Mouse (Mus musculus) erythroid progenitor cell, adult 5-6 weeks (primary cell): ENCODE measurements around the gene Gm21983. TPM values are rescaled to one million over a fixed set of nuclear protein-coding genes. Genes with fewer than 3 reads are reported as not detected.
A peak's percentile ranks its signal among the peaks of the same experiment; 100 is the strongest.

ENCODE experiments used
- ATAC-seq: replicated peaks from 2 replicates; pipeline ENCODE4 v1.8.0; 2016; ENCODE audit warnings: moderate number of reproducible peaks, mild to moderate bottlenecking, moderate TSS enrichment, inconsistent platforms; ENCODE audit not compliant: poor library complexity, low FRiP score, severe bottlenecking
- total RNA-seq, 2 experiments: library from RNA; stranded (forward) in 1 of 2; stranded (reverse) in 1 of 2; fragments of 150-400 nt in 1 of 2; fragments of 186-747, 209-891 nt in 1 of 2; gene quantifications; 2 replicates each; pipeline versions ENCODE4 v1.2.3 to v1.2.4; 2015 to 2017; ENCODE audit warnings: low replicate concordance in 2 of 2

Gm21983 gene
- total RNA-seq, 2 experiments from 2014 or later = not detected

DNA sequence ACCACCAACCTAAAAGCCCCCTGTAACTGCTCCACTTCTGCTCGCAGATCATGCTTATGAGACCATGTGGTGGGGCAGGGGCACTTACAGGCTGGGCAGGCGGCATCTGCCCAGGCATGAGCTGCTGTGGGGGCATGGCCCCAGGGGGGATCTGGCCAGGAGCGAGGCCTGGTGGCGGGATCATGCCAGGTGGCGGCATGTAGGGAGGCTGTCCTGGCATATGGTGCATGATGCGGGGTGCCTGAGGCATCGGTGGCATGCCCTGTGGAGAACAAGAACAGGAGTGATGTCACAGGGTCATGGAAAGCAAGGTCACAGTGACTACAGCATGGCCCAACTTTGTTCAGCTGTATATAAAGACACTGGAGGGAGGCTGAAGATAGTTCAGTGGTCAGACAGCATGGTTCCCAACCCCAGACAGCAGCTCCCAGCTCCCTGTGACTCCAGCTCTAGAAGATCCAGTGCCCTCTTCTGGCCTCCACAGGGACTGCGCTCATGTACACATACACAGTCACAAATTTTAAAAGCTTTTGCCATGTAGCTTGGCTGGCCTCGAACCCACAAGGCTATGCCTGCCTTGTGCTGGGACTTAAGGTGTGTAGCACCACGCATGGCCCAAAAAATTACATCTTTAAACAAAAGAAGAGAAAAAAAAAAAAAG lies 8.5 kb upstream of the Gm21983 start:
- no peak for ATAC-seq

DNA sequence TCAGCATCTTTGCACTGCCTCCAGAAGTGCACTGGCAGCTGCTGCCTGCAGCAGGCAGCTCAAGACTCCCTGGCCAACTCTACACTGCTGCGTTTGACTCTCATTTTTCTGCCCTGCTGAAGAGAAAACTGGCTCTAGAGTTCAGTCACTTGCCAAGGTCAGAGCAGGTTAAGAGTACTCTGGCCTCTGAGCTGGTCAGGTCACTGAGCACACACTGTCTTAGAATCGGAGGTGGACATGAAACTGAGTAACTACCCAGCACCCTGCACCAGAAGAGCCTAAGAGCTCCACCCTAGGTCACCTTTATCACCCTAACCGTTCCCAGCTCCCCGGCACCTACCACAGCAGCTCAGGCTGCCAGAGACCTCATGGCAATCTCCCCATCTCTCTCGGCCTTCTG lies 5.1 kb upstream of the Gm21983 start:
- no peak for ATAC-seq

DNA sequence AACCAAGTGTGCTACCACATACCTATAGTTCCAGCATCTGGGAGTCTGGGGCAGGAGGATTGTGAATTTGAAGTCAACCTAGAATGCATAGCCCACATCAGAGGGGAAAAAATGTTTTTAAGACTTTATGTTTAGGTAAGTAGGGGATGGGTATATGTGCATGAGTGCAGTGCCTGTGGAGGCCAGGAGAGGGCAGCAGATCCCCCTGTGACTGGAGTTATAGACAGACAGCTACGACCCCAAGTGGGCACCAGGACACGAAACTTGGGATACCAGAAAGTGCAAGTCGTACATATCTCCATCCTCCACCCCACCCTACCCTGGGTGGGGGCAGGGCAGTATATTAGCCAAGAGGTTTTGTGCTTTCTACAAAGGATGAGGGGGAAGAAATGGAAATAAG lies 4.1 kb upstream of the Gm21983 start:
- ATAC-seq = peak; percentile 61

DNA sequence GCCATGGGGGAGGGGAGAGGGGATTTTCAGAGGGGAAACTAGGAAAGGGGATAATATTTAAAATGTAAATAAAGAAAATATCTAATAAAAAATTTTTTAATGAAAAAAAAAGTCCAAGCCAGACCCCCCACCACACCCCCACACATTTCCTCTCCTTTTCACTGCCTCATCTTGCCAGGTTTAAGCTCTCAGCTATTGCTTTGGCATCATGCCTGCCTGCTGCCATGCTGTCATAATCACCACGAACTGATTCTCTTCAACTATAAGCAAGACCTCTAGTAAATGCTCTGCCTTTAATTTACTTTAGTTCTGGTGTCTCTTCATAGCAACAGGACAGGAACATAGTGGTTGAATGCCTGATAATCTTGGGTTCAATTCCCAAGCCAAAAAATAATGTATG lies 1.6 kb upstream of the Gm21983 start:
- no peak for ATAC-seq

DNA sequence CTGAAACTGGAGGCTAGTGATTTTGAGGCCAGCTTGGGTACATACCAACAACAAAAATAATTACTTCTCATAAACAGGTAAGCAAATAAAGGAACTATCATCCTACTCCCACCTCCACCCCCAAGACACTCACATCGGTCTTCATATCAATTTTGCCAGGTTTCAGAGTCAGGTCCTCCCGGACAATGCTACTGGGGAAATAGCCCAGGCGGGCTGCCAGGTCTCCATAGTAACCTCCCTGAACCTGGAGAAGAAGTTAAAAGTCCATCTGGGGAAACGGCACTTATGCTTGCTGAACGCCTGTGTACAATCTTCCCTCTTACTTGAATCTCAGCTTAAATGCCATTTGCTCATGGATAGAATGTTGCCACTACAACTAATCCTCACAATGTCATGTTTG lies 850 bp downstream of the Gm21983 start:
- no peak for ATAC-seq

DNA sequence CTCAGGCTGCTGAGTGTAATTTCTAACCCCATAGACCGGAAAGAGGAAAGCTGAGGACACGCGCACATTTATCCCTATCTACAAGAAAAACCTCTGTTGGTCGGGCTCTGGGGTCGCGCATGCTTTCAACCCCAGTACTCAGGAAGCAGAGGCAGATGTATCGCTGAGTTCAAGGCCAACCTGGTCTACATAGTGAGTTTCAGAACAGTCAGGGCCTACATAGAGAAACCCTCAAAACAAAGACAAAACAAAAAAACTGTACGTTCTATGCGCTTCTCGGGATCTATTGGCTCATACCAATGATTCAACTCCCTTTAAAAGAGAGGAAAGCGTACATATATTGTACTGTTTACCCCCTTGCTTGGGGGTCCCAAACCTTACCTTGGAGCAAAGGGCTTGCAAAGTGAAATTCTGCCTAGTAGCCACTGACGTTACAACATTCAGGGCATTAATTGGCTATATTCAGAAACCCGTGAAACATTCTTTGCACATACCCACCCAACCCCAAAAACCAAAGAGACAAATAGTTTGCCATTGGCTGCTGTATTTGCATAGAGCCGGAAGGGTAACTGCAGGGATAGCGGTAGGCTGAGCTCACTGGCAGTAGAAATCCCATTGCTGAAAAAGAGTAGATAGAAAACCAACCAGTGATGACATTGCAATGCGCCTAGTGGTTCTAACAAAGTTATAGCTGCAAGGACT lies 1.5 kb downstream of the Gm21983 start:
- ATAC-seq = no peak

DNA sequence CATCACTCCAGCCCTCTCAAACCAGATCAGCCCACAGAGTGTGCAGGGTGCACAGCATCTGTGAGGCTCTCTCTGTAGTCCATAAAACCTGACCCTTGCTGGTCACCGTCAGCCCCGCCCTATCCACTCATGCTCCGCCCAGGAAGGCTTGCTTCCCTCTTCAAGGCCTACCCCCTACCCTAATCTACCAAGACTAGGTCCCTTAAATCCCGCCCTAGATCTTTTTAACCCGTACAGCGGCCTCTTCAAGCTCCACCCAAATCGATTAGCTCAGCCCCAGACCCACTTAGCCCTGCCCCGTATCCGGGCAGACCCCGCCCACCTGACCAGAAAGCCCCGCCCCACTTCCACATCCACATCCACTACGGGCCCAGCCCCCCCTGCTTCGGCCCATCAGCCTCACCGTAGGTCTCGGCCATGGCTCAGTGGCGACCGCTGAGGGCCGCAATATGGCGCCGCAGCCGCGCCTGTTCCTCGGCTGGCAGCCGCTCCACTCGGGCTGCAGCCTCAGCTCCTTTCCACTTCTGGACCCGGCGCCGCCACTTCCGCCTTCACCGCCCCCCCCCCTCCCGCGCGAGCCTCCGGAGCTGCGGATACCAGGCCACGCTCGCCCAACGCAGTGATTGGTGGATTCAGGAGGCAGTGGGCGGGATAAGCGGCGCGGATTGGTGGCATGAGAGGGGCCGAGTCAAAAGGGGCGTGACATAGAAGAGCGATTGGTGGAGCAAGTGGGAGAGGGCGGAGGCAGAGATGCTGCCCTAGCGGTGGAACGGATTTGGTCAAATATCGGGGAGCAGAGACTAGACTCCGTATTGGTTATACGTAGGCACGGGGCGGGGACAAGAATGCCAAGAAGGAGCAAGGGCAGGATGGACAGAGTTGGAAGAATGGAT lies 2.3 kb downstream of the Gm21983 start, which contains the start of gene Rab4b:
Gene Rab4b (minus strand): TSS at position 573 of the 893 bp plus-strand sequence.
- ATAC-seq = peak; percentile 93

DNA sequence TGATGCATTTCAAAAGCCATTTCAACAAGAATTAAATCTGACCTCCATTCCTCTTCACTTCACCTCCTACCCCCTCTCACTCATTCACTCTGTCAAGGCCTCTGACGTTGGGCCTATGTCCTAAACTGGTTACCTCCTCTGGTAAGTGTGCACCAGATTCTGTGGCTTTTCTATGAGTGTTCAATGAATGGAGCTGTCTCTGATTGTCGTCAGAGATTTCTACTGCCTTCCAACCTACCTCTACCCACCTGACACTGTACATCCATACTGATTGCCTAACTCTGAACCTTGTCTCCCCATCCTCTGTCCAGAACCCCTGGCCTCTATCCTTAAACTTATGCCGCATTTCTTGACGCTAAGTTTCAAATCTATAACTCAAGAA lies 3.0 kb downstream of the Gm21983 start:
- no peak for ATAC-seq

DNA sequence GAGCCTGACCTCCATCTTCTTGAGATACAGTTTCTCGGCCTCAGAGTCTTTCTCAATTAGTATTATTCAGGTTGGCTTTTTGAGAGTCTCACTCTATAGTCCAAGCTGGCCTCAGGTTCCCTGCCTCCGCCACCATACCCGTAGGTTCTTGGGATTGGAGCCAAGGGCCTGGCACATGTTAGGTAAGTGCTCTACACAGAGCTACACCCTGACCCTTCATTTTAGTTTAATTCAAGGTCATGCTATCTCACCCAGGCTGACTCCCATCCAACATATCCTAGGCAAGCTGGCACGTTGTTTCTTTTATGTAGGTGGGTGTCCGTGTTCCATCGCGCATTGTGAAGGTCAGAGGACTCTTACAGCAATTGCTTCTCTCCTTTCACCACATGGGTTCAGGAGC lies 6.0 kb downstream of the Gm21983 start:
- no peak for ATAC-seq

DNA sequence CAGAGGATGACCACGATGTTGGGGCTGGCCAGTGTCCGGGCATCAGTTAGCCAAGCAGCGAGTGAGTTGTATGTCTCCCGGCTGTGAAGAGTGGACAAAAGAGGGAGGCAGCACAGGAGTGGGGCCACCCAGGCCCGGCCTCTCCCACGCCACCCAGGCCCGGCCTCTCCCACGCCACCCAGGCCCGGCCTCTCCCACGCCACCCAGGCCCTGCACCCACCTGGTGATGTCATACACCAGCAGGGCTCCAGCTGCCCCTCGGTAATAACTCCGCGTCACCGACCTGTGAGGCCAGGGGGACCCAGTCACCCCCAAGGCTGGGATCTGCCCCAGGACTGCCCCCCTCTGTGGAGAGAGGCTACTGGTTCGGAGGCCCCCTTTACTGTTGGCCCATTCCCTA lies 6.4 kb downstream of the Gm21983 start:
- no peak for ATAC-seq

DNA sequence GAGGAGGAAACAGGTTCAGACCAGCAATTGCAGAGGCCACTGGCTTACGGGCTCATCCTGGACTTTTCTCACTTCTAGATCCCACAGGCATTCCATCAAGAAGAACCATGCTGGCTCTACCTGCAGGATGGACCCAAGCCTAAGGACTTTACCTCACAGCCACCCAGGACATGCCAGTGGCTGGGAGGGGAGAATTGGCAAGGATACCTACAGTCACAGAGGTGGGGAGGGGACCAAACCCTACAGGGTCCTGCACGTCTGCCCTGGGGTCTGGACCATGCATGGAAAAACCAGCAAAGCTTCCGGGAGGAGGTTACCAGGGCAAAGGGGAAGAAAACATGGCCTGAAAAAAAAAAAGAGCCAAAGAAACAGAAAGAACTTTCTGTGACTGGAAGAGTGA lies 9.9 kb downstream of the Gm21983 start:
- ATAC-seq = no peak

DNA sequence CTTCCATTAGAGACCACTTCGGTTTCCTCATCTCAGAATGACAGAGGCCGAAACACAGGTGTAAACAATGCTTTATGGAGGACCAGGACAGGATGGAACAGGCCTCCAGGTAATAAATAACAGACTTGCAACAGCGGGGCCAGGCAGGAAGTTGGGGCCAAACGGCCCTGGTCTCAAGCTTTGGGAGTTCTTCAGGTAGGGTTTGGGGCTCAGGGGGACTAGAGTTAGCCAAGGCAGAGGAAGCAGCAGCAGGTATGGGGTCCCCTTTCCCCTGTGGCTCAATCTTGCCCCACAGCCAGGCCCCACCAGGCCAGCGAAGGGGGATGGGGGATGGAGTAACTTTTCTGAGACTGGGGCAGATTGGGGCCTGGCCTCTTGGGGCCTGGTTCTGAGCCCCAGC lies 12.5 kb downstream of the Gm21983 start:
- no peak for ATAC-seq

DNA sequence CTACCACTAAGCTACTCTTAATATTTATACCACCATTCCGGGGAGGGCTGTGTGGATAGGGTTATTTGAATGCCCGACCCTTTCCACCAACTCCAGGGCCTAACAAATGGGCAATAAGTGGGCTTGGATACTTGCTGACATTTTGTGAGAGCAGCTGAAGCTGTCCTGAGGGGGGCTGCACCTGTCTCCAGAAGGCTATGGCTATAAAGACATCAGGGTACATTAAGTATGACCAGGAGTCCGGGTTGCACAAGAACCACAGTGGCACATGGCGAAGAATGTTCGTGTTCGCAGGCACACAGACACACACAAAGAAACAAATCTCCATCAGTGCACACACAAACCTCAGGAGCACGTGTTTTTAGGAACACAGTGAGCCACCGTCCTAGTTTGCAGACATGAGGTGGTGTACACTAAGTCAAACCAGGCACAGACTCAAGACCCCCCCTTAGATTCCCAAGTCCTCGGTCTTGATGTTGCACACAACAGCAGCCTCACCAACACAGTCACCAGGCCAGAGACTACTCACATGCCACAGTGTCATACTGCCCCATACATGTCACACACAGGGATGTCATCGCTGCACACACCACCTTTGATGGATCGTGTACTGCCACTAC lies 13.3 kb downstream of the Gm21983 start:
- no peak for ATAC-seq

DNA sequence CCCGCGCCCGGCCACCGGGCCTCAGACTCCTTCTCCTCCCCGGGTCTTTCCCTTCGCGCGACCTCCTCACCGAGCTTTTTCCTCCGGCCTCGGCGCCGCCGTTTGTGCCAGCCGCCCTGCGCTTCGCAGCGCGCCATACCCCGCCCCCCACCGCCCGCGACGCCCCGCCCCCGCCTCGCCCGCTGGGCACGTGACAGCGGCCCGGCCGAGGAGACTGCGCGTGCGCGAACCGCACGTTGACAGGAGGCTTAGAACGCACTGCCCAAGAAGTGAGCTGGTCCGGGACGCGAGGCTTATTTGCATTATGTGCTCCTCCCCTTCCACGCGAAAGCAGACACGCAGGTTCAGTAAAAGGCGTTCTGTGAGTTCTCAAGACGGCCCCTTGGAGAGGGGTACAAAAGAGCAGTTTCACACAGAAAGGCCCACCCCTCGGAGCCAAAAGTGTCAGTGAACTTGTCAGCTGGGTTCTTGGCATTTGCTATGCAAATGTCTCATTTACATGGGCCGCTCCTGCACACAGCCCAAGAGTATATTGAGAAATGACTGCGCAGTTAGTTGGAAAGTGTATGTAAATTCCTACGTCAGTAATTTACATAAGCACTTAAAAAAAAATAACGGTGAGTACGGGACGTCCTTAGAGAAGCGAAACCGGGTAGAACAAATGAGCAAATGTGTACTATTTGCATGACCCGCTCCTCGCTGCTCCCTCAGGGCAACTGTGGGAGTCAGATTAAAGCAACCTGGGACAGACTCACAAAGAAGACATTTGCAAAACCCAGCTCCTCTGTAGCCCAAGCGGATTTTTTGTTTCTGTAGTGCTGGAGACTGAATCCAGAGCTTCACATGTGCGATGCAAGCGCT lies 14.0 kb downstream of the Gm21983 start, which contains the start of gene Egln2:
Gene Egln2 (minus strand): TSS at position 189 of the 861 bp plus-strand sequence.
- ATAC-seq = peak; percentile 78

DNA sequence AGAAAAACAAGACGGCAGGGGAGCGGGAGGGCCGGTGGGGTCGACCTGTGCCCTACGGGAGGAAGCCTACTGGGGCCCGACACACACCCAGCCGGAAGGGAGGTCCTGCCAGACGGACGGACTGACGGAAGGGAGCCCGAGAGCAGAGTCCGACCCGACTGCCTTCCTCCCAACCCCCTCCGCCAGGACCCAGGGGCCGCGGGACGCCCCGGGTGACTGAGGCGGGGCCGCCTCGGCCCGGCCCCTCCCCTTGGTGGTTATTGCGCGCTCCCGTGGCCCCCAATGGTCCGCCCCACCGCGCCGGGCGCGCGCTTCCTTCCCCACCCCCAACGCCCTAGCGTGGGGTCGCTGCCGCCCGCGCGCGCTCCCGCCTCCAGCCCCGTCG lies 14.7 kb downstream of the Gm21983 start:
- ATAC-seq = peak; percentile 32

DNA sequence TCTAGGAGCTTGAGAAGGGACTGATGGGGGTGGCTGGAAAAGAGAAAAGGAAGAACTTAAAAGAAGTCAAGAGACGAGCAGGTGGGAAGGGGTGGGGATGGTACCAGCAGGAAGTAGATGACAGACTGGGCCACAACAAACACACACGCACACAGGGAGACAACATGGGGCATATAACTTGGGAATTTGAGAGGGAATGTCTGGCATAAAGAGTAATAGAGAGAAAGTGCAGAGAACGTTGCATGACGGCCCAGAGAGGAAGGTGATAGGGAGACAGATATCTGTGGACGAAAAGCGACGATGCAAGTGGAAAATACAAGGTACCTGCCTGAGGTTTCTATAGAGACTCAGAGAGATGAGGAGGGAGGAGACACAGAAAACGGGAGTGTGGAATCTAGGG lies 15.2 kb downstream of the Gm21983 start:
- no peak for ATAC-seq

DNA sequence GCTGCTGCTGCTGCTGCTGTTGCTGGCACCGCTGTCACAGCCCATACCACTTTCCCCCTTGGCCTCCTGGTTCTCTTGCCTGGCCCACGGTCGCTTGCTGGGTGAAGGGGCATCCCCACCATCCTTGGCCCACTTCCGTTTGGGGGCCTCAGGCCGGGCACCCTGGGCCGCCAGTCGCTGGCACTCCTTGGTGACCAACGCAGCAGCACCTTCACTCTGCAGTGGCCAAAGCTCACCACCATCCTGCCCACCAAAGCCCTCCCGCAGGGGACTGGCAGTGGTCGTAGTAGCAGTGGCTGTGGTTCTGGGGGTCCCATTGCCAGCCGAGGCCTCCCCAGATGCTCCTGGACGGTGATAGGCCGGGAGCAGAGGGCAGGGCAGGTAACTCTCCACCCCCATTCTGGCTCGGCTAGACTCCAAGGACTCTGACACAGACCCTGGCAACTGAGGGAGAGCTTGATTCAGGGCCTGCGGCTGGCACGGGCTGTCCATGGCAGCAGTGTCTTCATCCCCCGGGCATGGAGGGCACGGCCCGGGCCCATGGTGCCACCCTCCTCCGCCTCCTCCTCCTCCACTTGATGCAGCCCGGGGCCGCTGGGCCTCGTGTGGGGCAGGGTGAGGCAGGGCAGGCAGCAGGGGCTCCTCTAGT lies 15.8 kb downstream of the Gm21983 start:
- ATAC-seq = no peak

DNA sequence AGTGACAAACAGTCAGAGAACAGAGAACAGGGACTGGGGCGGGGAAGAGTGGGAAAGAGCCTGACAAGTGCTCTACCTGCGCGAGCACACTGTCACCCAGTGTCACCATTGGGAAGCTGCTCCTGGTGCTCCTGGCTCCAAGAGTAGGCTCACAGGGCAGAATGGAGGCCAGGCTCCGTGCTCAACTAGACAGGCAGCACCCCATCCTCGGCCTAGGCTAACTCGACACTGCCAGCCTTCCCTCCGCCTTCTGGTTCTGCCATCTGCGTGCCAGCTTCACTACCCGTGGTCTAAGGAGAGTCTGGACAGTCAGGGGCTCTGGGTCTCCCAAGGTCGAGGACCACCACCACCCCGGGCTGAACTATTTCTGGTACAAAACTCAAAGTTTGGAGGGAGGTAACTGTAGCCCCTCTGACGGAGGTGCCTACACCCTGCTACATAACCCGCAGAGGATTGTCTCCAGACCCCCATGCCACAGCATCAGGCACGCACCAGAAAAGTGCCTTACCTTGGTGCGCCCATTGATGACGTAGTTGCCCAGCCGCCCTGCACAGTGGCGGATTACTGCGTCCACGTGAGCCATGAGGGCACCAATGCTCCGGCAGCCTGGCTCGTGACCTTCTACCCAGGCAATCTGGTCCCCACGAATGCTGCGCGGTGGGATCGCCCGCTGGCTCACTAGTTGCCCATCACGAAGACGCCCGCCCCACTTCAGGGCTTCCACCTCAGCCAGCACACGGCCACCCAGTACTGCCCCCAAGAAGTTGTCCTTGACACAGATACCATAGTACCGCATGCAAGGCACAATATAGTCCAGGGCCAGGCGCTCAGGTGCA lies 16.6 kb downstream of the Gm21983 start:
- ATAC-seq = no peak
